Mouse (Mus musculus) heart, postnatal 0 days (tissue): Measurements from ENCODE around the gene Ppp1r36.

ENCODE experiments used
- CTCF ChIP-seq: IDR thresholded peaks from 2 replicates; pipeline ENCODE4 v1.5.1; 2016; ENCODE audit warnings: antibody characterized with exemption, control low read depth, low read depth
- EP300 ChIP-seq: IDR thresholded peaks from 2 replicates; pipeline ENCODE4 v1.6.1; 2016; ENCODE audit warnings: antibody characterized with exemption, low read depth

DNA sequence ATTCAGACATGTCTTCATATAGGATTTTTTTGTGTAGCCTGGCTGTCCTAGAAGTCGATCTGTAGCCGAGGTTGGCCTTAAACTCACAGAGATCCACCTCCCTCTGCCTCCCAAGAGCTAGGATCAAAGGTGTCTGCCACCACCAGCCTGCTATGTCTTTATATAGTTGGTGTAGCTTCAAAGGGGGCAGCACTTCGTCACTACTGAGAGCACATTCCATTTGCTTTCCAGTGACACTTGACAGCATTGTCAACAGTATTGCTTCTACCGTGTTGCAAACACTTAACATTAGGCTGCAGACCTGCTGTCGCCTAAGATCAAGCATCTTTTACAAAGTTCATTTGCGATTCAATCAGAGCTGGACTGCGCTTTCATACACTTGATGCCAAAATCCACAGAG is 16.8 kb downstream of the Ppp1r36 start:
- no peak for TF ChIP-seq CTCF
- TF ChIP-seq EP300, result no peak
